Mouse (Mus musculus) lung, embryonic 16.5 days (tissue): Measurements from ENCODE around the gene Col25a1. TPM values are rescaled to one million over a fixed set of nuclear protein-coding genes. Genes with fewer than 3 reads are reported as not detected.

Experiments used
- ATAC-seq: fragments of 200-750 bp; cut with Nextera tagmentation; 2 replicates; pipeline ENCODE4 v1.8.0; 2017; ENCODE audit warnings: low read depth, mild to moderate bottlenecking, moderate library complexity
- H3K27ac ChIP-seq: fragments of 300-500 bp; sonication (generic); 2 replicates; pipeline ENCODE4 v1.5.1; 2014; ENCODE audit warnings: mild to moderate bottlenecking, control low read depth, low read length
- H3K27me3 ChIP-seq: fragments of 300-500 bp; sonication (generic); 2 replicates; pipeline ENCODE4 v1.6.1; 2014; ENCODE audit warnings: low read depth, low read length, mixed read lengths; ENCODE audit not compliant: control insufficient read depth, insufficient read depth
- H3K36me3 ChIP-seq: fragments of 300-500 bp; sonication (generic); 2 replicates; pipeline ENCODE4 v1.6.1; 2014; ENCODE audit warnings: low read length; ENCODE audit not compliant: control insufficient read depth, insufficient read depth
- H3K4me1 ChIP-seq: fragments of 300-500 bp; sonication (generic); replicated peaks from 2 replicates; pipeline ENCODE4 v1.6.1; 2014; ENCODE audit warnings: low read length, mixed read lengths; ENCODE audit not compliant: control insufficient read depth, insufficient read depth
- H3K4me2 ChIP-seq: fragments of 300-500 bp; sonication (generic); 2 replicates; pipeline ENCODE4 v1.6.1; 2014; ENCODE audit warnings: low read depth, low read length, control low read depth
- H3K4me3 ChIP-seq: fragments of 300-500 bp; sonication (generic); 2 replicates; pipeline ENCODE4 v1.5.1; 2014; ENCODE audit warnings: mild to moderate bottlenecking, low read length, control low read depth
- H3K9ac ChIP-seq: fragments of 300-500 bp; sonication (generic); 2 replicates; pipeline ENCODE4 v1.6.1; 2014; ENCODE audit warnings: low read length, control low read depth
- H3K9me3 ChIP-seq: fragments of 300-500 bp; sonication (generic); 2 replicates; pipeline ENCODE4 v1.6.1; 2016; ENCODE audit warnings: low read length; ENCODE audit not compliant: control insufficient read depth
- WGBS: fragments of 180-500 bp; shearing (Covaris S2); extraction: QIAGEN DNeasy Blood & Tissue Kit; methylation state at CpG from one replicate; pipeline ENCODE4 v1.1.7; 2014; 5-methylcytosine and 5-hydroxymethylcytosine counted together
- polyA plus RNA-seq: library from polyadenylated mRNA; unstranded; fragments of >200 nt; fragmentation: Nextera tagmentation; extraction: Ambion mirVana; gene quantifications from 2 replicates; pipeline ENCODE4 v1.2.1, GENCODE M21; 2015

The Col25a1 gene
- polyA plus RNA-seq, 1 experiment from 2014 or later, result 17.6 TPM

DNA sequence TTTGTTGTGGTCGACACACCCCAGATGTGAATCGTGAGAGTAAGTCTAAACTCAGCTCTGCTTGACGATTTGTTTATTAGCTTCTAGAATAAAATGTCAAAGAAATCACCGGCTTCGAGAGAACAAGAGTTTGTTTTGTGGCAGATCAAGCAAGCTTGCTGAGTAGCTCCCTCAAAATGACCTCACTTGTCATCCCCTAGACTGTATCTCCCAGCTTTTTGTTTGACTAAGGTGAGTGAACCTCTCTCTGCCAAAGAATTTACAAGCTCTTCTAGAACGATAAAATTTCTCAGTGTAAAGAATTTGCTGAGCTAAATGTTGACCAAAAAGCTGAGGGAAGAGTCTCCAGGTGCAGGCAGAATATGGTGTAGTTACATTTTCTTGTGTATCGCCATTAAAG, 125.3 kb downstream of the Col25a1 start:
- WGBS, result 41% methylated on average over 7 of the region's 7 CpGs
- Histone ChIP-seq H3K4me2 (no peak overlapping the region), H3K27ac (no peak overlapping the region), H3K4me3 (no peak overlapping the region), H3K9me3 (0 out of 2 replicates have a peak, but pooled peaks cover 2% of the 10 kb centered on the region), H3K36me3 (no peaks in the 10 kb centered on the region), H3K27me3 (no peaks in the 10 kb centered on the region), H3K9ac (no peak overlapping the region), H3K4me1 (no peaks in the 10 kb centered on the region)
- no peak for ATAC-seq

DNA sequence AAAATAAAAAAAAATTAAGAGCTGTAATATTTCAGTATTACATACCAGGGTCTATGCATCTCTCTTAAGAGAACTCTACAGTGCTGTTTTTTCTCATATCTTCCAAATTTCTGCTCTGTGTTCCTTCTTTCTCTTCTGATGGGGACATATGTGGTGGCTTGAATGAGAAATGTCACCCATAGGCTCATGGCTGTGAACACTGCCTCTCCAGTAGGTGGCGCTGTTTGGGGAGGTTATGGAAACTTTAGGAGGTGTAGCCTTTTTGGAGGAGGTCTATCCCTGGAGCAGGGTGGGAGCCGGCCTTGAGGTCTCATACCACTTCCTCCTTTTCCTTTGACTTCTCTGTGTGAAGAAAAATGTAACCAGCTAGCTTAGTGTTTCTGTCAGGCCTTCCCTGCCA, 128.4 kb downstream of the Col25a1 start:
- H3K9ac ChIP-seq, result no peak overlapping the region
- H3K9me3 ChIP-seq, result 0 out of 2 replicates have a peak, but pooled peaks cover 2% of the 10 kb centered on the region
- no peak overlapping the region for H3K4me3 ChIP-seq
- H3K27ac ChIP-seq, result peak overlapping the region; percentile 41; the same call in 1 of the 2 replicates
- 79% methylated on average over 2 of the region's 2 CpGs for WGBS
- H3K36me3 ChIP-seq, result no peaks in the 10 kb centered on the region
- no peaks in the 10 kb centered on the region for H3K27me3 ChIP-seq
- H3K4me1 ChIP-seq, result no peaks in the 10 kb centered on the region
- H3K4me2 ChIP-seq, result no peak overlapping the region
- ATAC-seq, result no peak

DNA sequence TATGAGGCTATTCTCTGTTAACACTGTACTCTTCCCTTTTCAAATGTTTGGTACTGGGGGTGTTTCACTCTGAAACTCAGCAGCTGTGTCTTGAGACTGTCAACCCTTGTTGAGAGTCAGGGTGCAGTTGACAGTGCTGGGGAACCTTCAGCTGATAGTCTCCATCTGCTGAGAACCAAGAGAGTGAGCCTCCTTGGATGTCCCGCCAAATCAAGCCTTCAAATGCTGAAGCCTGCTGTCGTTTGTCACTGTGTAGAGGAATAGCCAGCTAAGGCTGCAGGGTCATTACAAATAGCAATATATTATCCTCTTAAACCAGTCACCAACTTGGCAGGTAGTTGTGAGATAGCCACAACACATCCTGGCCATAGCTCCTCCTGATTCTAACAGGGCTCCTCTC, 129.0 kb downstream of the Col25a1 start:
- Histone ChIP-seq H3K4me2 (no peak overlapping the region), H3K27ac (no peak overlapping the region), H3K36me3 (no peaks in the 10 kb centered on the region), H3K4me3 (no peak overlapping the region), H3K9ac (no peak overlapping the region), H3K4me1 (no peaks in the 10 kb centered on the region), H3K9me3 (0 out of 2 replicates have a peak, but pooled peaks cover 2% of the 10 kb centered on the region), H3K27me3 (no peaks in the 10 kb centered on the region)
- ATAC-seq, result peak; percentile 95
- WGBS, result 47% methylated on average over 2 of the region's 2 CpGs

DNA sequence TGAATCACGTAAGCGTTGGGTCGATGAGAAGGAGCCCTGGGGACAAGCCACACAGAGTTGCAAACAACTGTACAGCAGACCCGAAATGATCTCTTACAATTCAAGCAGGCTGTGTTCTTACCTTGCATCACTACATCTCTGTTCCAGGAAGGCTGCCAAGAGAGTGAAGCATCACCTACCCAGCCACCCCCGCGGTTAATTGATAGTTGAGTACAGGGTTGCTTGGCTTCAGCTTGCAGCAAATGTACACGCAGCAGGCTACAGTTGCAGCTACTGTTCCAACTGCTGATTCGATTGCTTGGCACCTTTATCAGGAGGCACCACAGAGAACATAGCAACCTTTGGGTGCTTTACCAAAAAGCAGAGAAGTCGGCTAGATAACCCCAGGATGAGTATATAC, 133.8 kb downstream of the Col25a1 start:
- 74% methylated on average over 9 of the region's 9 CpGs for whole genome bisulfite sequencing
- no peak for ATAC-seq
- no peak overlapping the region for H3K9ac ChIP-seq
- H3K4me1 ChIP-seq, result no peaks in the 10 kb centered on the region
- no peaks in the 10 kb centered on the region for H3K36me3 ChIP-seq
- H3K27ac ChIP-seq, result no peak overlapping the region
- H3K27me3 ChIP-seq, result no peaks in the 10 kb centered on the region
- H3K4me3 ChIP-seq, result no peak overlapping the region
- no peaks in the 10 kb centered on the region for H3K9me3 ChIP-seq
- no peak overlapping the region for H3K4me2 ChIP-seq

DNA sequence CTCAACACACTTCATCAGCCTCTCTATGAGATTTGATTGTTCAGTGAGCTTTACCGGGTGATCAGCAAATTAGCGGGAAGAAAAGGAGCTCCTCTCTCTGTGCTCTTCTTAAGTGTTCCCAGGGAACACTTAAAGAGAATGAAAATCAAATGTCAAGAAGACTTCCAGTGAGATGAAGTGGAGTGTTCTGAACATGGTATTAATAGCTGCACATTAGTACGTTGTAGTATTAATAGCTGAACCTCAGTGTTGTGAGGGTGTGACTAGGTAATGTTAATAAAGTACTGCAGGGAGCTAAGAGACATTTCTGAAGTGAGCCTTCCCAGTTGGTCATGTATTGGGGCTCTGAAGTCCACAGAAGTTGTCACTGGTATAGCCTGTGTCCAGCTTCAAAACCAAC, 139.2 kb downstream of the Col25a1 start:
- Histone ChIP-seq H3K27me3 (no peaks in the 10 kb centered on the region), H3K36me3 (no peaks in the 10 kb centered on the region), H3K4me1 (no peaks in the 10 kb centered on the region), H3K27ac (no peak overlapping the region), H3K9me3 (no peaks in the 10 kb centered on the region), H3K9ac (no peak overlapping the region), H3K4me3 (no peak overlapping the region), H3K4me2 (no peak overlapping the region)
- no peak for ATAC-seq
- 87% methylated on average over 3 of the region's 3 CpGs for WGBS

DNA sequence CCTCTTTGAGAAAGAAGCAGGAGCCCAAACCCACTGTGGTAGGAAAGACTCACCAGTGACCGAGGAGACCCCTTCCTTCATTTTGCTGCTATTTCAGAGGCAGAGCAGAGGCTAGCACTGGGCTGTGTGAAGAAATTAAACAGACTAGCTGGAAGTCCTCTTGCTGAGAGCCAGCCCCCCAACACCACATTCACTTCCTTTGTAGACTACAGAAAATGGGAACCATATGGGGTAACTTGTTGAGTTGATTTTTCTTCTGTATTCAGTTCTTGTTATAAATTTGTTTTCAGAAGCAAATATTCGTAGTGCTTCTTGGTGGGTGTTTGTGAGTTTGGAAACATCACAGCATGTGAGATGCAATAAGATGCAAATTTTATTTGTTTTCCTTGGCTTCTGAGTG, 142.6 kb downstream of the Col25a1 start:
- no peaks in the 10 kb centered on the region for H3K9me3 ChIP-seq
- no peak overlapping the region for H3K4me2 ChIP-seq
- H3K27ac ChIP-seq, result peak overlapping the region; percentile 12; the same call in 1 of the 2 replicates
- 59% methylated on average over 2 of the region's 2 CpGs for WGBS
- no peak overlapping the region for H3K9ac ChIP-seq
- no peaks in the 10 kb centered on the region for H3K36me3 ChIP-seq
- no peak overlapping the region for H3K4me3 ChIP-seq
- peak; percentile 43; the same call in 1 of the 2 replicates for ATAC-seq
- no peaks in the 10 kb centered on the region for H3K27me3 ChIP-seq
- H3K4me1 ChIP-seq, result no peaks in the 10 kb centered on the region

DNA sequence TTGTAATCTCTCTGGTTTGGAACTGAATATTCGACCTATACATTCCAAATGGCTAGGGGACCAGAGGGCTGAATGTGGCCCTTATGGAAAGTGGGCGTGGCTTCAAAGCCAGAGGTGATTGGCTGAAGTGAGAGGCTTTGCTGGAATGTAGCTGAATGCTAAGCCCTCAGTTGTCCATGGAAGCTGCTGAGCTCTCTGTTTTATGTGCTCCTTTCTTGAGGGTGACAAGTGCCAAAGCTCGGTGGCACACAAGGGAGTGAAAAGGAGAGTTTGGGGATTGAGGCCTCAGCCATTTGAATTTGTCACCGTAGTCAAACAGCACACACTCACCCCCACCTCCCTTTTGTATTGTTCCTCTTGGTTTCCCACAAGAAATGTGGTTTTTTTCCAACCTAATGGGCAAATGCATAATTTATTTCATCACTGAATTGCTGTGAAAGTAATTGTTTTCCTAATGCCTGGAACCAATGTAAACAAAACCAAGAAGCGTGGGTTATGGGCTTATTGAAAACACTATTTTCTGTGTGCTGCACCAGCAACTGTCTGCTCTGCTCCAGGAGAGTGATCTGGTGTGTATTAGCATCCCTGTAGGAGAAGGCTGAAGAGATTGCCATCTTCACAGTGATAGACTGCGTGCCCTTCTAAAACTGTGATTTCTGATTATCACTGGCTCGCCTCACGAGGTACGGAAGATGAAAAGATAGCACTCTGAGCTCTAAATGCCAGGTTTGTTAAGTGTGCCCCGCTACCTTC, 147.2 kb downstream of the Col25a1 start:
- Histone ChIP-seq H3K4me3 (no peak overlapping the region), H3K9me3 (no peaks in the 10 kb centered on the region), H3K27ac (no peak overlapping the region), H3K27me3 (no peaks in the 10 kb centered on the region), H3K4me2 (no peak overlapping the region), H3K4me1 (no peaks in the 10 kb centered on the region; the same call in 1 of the 2 replicates), H3K36me3 (no peaks in the 10 kb centered on the region), H3K9ac (no peak overlapping the region)
- WGBS, result 74% methylated on average over 10 of the region's 10 CpGs
- no peak for ATAC-seq

DNA sequence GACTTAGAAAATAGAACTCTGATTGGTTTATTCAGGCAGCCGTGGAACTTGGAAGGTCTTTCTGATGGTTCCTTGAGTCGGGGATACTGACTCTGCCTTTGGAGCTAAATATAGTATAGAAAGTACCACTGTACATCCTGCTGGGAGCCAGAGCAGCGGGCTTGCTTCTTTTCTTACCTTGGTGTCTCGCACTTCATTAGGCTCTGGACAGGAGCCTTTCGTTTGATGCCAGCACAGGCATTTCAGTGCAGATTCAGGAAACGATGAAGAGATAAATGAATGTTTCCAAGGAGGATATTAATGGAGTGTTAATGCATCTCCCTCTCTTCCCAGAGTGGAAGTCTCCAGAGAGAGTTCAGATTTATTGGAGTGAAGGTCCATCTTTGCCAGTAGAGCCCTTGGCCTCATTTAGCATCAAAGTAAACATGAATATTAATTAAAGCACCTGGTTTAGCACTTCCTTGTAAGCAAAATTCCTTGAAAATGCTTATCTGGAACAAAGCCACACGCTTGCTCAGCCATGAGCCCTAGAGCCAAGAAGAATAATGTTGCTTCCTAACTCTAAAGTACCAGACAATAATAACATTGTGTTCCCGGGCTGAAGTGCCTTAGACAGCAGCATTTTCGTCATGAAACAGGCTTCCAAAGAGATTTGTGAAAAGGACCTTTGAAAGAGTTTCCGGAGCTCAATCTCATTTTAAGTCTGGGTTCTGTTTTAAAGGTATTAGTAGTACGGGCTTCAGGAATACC, 151.9 kb downstream of the Col25a1 start:
- H3K36me3 ChIP-seq, result no peaks in the 10 kb centered on the region
- WGBS, result 40% methylated on average over 11 of the region's 11 CpGs
- no peak overlapping the region for H3K4me3 ChIP-seq
- H3K4me2 ChIP-seq, result no peak overlapping the region
- H3K9ac ChIP-seq, result no peak overlapping the region
- H3K27ac ChIP-seq, result 0 out of 2 replicates have a peak overlapping the region, but pooled peaks have one; percentile 28
- no peaks in the 10 kb centered on the region; the same call in 1 of the 2 replicates for H3K4me1 ChIP-seq
- ATAC-seq, result no peak
- no peaks in the 10 kb centered on the region for H3K27me3 ChIP-seq
- H3K9me3 ChIP-seq, result no peaks in the 10 kb centered on the region

DNA sequence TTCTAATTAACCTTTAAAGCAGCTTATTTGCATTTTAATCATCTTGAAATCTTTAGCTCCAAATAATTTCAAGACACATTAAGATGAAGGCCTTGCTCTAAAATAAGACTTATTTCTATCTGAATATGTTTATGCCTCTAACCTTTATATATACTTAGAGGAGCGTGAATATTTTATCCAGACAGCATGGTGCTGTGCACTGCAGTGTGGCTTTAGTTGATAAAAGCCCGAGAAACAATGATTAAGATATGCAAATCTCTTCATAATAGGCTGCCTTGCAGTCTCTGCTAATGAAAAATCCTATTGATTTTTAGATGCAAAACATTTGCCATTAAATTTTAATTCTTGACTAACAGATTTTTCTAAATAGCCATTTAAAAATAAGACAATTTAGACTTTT, 156.8 kb downstream of the Col25a1 start:
- H3K4me1 ChIP-seq, result no peaks in the 10 kb centered on the region; the same call in 1 of the 2 replicates
- H3K9ac ChIP-seq, result no peak overlapping the region
- no peak overlapping the region for H3K4me2 ChIP-seq
- no peaks in the 10 kb centered on the region for H3K27me3 ChIP-seq
- H3K9me3 ChIP-seq, result no peaks in the 10 kb centered on the region
- H3K4me3 ChIP-seq, result no peak overlapping the region
- no peaks in the 10 kb centered on the region for H3K36me3 ChIP-seq
- no peak for ATAC-seq
- WGBS, result 81% methylated on average over 2 of the region's 2 CpGs
- H3K27ac ChIP-seq, result no peak overlapping the region
